Mouse (Mus musculus): ENCODE results near the gene Slc38a2.

The Slc38a2 gene

DNA sequence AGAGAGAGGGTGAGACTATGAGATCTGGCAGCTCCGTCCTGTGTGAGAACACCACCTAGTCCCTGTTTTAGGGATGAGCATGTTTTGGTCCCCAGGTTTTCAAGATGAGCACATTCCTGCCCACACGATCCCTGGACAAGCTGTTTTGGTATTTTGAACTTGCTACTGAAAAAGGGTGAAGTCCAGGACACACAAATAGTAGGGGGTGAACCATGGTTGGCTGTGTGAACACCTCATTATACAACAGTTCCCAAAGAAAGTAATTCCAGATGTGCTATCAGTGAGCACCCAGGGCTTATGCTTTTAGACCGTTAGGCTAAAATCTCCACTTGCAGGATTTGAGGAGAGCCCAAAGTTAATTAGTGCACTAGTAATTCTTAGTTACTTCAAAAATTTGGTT lies 17.7 kb upstream of the Slc38a2 start:
- no peak for DNase-seq

DNA sequence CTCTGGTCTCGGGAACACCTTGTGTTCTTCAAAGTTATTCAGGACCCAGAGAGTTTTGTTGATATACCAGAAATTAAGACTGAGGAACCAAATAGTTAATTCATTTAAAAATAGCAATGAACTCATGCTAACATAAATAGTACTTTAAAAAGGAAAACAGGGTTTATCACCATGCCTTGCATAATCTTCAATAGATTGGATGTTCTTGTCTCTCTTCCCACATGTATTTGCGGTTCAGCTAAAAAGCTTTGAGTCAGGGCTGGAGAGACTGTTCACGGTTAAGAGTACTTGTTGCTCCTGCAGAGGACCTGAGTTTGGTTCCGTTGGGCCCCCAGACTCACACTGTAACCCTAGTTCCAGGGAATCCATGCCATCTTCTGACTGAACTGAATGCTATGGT lies 16.8 kb upstream of the Slc38a2 start:
- no peak for DNase-seq

DNA sequence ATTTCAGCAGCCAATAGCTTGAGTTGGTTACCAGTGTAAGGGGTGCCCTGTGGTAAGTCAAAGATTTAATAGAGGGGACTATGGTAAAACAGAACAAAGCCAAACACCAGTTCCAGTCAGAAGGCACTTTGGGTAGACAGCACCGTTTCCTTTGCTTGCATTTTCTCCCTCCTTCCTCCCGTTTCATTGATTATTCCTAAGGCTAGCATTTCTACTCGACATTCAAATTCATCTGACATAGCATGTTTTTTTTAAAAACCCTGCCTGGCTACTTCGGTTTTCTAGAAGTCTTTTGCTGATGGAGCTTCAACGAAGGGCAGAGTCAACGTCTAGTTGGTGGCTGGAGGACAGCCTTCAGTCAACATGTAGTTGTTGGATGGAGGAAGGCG lies 16.2 kb upstream of the Slc38a2 start:
- no peak for DNase-seq

DNA sequence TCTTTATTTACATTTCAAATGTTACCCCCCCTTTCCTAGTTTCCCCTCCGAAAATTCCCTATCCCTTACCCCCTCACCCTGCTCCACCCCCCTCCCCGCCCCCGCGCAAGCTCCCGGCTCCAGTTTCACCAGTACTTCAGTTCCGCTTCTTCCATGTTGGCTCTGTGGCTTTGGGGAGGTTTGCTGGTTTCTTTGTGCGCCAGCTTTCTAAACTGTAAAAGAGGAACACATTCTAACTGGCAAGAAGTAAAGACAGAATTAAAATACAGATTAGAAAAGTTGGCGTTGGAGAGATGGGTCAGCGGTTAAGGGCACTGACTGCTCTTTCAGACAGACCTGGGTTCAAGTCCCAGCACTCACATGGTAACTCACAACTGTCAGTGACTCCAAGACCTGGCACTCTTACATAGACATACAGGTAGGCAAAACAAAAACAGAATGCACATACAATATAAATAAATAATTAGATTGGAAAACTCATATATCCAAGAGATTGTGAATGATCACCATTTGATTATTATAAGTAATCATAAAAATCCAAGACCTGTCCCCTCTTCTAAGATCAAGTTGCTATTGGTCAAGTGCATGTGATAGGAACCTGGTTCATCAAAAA lies 15.7 kb upstream of the Slc38a2 start:
- DNase-seq, result no peak

DNA sequence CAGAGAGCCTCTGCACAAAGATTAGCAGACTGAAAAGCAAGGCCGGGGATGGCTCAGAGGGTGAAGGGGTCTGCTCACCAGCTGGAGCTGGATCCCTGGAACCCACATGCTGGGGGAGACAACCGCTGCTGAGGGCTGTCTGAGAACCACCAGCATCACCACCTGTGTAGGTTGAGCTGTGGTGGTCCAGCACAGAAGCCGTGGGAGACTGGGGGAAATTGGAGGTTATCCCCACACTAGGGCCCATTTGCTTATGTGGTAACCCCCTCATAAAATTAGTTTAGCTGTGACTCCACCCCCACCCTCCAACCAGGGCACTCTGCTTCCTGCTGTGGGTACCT lies 15.1 kb upstream of the Slc38a2 start:
- no peak for DNase-seq

DNA sequence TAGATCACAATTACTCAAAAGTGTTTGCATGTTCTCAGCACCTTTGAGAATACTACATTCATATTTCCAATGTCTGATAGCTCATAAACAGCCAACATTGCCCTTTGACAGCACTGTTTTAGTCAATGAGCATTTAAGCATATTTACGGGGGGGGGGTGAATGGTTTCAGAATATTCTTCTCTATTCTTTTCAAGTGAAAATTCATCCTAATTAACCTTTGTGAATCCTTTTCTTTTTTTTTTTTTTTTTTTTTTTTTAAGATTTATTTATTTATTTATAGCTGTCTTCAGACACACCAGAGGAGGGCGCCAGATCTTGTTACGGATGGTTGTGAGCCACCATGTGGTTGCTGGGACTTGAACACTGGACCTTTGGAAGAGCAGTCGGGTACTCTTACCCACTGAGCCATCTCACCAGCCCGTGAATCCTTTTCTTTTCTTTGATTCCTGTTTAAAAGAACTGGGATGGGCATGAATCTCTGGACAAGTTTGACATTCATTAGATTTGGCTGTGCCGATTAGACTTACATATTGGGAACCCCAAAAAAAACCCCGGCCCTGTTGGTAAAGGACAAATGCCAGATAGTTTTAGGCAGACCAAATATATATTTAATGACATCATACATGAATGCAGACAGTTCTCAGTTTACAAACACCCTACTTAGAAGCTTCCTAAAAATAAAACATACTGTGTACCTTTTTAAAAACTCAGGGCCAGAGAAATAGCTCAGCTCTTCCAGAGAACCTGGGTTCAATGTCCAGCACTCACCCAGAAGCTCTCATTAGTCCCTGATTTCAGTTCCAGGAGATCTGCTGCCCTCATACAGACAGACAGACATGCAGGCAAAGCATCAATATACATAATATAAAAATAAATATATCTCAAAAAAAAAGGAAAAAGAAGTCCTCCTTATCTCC lies 14.5 kb upstream of the Slc38a2 start:
- DNase-seq, result no peak

DNA sequence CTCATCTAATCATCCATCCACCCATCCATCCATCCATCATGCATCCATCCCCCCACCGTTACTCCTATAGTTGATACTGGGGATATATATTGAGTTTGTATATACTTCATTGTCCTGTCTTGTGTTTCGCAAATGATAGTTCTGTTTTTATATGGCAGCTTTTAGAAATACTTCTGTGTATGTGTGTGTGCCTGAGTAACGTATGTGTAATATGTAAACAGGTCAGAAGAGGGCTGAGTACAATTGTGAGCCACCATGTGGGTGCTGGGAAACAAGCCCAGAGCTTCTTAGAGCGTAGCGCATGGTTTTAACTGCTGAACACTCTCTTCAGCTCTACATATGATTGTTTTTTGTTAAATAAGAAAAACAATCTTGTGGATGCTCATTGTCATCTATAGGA lies 12.8 kb upstream of the Slc38a2 start:
- DNase-seq, result no peak

DNA sequence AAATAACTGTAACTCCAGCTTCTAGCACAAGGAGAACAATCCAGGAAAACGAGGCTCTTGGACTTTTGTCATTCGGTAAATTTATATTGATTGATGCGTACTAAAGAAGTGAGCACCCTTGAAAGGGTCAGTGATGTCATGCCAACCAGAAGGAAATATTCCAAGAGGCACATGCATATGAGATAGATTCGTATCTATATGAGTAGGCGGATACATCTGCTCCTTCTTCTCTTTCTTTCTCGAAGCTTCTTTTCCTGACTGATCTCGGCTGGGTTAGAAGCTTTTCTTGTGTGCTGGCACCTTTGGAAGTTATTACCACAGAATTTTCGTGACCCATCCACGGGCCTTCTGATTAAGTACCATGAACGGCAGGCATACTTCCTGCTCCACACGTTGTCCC lies 12.1 kb upstream of the Slc38a2 start:
- no peak for DNase-seq

DNA sequence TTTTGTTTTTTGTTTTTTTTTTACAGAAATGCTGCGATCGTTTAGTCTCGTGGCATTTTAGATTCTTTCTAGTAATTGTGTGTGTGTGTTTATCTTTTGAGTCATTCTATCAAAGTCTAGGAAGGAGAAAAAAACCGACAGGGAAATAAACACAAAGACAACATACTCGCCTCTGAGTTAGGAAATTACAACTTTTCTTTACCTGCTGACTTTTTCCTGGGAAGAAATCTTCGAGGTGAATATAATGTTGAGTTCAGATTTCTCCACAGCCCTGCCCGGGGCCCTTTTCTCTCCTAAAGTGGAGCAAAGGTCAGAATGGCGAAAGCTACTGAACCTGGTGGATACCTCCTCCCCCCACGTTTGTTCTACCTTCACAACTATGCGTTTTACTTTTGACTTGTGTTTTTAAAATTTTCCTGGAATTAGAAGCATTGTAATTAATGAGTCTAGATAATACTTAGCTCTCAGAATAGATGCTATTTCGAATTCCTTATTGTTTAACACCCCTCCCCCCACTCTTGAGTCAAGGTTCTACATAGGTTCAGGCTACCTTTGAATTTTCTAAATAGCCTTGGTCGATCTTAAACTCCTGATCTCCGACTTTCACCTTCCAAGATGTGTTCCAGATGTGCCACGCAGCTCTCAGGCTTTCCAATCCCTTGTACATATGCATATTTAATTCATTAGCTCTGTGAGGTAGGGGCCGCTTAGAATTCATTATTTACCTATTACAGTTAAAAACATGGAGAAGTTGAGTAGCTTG lies 11.0 kb upstream of the Slc38a2 start:
- DNase-seq, result no peak

DNA sequence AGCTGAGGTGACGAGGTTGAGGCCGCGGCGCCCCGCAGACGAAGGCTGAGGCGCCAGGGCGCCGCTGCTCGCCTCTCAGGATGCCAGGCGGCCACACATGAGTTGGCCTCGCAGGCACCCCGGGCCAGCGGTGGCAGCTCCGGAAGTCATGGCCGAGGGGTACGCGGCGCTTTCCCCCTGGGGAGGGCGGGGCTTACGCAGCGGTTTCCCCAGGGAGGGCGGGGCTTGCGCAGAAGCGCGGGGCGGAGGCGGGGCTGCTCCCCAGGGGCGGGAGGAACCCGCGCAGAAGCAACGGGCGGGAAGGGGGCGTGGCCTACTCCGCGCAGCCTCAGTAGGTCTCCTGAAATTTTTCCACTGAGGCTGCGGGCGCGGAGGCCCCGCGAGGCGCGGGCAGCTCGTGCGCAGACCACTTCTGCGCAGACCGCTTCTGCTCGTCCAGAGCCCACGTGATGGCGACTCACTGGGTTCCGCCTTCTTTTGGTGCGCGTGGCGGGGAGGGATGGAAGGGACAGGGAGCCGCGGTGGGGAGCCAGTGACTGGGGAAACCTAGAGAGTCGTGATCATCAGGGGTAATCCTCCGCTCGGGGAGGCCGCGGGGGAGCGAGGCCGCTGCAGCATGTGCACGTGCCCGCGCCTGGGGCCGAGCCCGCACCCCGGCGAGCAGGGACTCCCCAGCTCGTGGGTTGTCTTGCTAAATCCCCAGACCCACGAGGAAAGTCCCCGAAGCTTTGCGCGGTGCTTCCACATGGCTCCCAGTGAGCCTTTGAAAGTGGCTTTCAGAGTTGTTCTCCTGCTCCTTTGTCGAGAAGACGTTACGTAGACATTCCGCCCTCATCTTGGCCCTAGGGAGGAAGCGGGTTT lies 10.2 kb upstream of the Slc38a2 start:
- DNase-seq, result peak; percentile 97 to 98

DNA sequence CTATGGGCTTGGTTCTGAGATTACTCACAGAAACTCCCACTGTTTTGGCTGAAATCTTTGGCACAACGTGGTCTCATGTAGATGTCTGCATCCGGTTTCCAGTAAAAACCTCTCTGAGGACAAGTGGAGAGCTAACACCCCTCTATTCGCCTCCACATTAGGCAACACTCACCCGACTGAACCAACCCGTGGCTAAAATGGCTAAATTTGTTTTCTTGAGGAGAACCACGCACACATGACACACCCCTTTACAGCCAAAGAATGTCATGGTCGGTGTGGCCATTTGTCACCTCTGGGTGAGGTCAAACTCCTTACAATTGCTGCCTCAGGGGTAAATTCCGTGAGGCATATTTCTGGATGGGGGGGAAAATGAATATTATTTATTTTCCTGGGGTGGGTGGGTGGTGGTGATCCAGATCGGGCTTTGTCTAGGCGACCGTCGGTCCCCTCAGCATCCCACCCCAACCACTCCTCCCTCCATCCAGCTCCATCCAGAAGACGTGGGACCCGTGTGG lies 9.5 kb upstream of the Slc38a2 start:
- DNase-seq, result peak; percentile 28 to 47

DNA sequence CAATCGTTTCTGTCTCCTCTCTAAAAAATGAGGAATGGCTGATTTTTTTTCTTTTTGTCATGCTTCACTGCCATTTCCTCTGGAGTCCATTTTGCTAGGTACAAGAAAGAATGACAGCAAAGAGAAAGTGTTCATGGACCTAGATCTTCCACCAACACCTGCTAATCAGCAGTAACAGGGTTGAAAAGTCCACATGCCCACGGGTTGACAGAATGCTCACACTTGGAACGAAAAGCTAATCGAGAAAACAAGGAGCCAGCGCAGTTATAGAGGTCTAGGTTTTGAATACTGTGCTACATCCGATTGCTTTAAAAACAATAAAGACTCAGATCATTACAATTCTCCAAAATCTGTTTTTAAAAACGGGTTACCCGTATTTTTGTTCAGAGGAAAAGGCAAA lies 8.9 kb upstream of the Slc38a2 start:
- no peak for DNase-seq

DNA sequence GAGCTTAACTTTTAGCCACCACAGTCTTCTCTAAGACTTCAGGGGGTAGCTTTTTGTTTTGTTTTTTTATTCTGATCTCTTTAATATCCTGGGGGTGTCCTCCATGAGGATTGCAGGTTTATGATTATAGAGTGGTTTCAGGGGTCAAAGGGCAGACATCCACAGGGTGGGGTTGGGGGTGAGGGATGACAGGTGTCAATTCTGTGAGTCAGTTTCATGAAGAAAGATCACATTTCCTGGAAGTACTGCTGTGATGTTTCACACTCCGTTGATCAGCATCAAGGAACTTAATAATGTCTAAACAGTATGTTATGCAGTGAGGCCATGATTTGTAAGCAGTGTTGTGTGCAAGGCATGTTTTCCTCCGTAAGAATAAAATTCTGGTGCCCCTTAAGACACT lies 8.4 kb upstream of the Slc38a2 start:
- DNase-seq, result no peak

DNA sequence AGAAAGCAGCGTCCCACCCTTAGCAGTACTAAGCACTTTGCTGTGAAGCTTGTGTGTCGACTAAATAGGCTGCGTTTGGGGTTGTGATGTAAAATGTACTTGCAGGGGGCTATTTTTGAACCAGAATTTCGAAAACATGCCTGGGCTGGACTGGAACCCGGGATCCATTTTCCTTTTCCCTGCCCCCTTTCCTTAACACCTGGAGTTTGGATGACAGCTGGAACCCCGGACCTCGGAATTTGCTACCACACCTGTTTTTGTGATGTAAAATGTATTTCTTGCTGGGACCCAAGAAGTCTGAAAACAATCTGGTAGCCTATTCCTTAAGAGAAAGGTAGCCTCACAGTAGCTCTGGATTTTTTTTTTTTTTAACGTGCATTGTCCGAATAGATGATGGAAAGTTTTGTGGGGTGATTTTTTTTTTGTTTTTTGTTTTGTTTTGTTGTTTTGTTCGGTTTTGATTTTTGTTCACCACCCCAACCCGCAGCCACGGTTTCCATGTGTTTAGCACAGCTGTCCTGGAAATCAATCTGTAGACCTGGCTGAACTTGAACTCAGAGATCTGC lies 3.0 kb upstream of the Slc38a2 start:
- no peak for DNase-seq

DNA sequence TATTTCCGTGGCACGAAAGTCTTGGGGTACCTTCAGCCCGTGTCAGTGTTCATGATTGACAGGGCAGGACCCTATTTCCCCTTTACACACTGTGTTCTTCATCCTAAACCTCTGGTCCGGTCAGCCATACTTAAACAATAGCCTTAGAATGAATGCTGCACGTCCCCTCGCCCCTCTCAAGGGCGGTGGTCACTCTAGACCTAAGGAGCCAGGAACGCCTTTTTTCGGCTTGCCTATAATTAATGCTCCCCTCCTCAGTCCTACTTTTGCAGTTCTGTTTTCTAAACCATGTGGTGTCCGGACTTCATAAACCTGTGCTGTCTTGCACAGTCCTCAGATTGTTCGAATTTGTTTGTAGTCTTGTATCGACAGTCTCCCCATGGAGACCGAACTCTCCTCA lies 1.2 kb upstream of the Slc38a2 start:
- DNase-seq, result no peak

DNA sequence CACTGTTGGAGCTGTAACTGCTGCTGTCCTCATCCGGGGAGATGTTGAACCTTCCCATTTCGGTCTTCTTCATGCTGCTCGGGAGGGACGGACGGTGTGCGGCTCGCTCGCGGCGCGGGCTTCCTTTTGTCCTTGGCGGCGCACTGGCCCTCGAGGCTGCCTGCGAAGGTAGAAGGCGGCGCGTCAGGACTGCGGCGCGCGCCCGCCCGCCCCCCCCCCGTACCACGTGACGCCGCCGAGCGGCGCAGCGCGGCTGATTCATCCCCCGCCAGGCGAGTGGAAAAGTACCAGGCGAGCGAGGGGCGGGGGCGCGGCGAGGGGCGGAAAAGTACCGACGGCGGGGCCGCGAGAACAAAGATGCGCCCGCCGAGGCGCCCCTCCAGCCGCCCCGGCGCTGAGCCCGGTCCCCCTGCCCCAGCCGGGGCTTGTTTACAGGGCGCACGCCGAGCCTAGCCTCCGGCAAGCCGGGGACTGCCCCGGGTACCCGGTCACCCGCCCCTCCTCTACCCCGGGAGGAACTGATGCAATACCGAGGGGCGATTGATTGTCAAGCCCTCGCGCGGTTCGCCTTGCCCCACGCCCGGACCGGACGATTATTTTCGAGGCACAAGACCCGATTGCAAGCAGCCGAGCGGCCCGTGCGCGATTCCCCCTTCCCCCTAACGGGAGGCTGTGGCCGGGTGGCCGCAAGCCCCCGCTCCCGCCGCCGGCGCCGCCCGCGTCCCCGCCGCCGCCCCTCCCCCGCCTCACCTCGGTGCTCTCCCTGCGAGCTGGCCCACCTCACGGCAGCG lies 677 bp downstream of the Slc38a2 start:
- DNase-seq, result peak; percentile 84 to 86

DNA sequence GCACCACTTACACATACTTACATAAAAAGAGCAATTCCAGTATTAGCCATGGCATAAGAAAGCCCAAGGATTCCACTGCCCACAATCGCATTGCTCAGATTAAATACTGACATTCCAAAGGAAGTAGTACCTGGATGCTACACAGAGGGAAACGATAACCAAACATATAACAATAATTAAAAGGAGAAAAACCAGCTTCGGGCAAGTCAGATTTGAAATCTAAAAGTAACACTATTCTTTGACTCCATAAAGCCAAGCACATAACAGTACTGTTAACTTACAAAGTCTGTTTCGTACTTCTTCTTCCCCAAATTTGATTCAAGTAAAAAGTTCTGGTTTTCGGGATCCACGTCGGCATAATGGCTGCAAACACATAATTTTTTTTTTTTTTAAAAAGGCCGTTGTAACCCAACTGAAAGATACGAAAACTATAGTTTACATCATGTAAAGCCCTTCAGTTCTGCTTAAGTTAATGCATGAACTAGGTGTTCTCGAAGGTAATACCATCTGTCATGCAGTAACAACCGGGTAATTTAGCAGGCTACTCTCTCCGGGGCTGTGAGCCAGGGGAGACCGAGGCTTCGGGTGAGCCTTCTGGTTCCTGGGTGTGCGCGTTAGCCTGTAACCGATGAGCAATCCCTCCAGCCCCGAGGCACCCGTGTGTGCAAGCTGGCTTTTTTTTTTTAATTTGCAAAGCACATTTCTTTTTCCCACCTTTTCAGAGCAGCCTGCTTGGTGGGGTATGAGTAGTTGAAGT lies 1.5 kb downstream of the Slc38a2 start:
- no peak for DNase-seq

DNA sequence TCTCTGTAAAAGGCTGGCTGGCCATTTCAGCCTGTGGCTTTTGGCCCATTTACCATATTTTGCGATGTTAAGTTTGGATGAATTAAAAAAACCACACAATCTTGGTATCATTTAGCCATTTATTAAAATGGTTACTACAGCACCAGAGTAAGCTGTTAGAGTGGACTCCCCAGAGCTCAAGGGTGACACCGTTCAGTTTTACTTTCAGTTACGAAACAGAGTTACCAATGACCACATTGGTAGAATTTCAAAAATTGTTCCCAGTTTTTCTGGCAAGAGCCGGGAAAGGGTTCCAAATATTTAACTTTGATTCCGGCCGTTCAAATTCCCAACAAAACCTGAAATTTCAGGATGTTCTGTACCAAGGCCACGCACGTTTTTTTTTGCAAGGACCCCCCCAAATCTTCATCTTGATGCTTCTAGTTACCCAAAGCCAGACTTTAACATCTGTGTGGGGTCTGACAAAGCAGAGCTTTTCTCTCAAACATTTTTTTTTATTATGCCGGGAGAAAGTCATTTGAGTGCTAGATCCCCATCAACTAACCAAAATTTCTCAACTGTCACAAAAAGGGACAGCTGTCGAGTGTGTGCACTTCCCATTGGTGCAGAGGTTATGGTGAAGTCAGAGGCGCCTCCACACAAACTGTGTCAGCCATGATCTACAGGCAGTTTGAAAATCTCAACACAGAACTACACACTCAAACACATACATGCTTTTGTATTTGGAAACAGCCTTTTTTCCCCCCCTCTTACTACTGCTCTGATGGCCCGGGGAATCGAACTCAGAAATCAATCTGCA lies 2.8 kb downstream of the Slc38a2 start:
- DNase-seq, result no peak

Measured in lung, adult 18-20 months (tissue).